Mouse (Mus musculus): ENCODE results near the gene Tnfaip2. TPM values are rescaled to one million over a fixed set of nuclear protein-coding genes. Genes with fewer than 3 reads are reported as not detected.

The Tnfaip2 gene
- polyA plus RNA-seq, 1 experiment from 2014 or later = 18.8 TPM

GRCm38 (mm10) chr12:111432097-111432496, 10.2 kb upstream of the Tnfaip2 start:
- Histone ChIP-seq H3K4me2 (replicated peaks; ENCODE audit: low read depth, low read length) (no peak overlapping the region), H3K4me1 (ENCODE audit: control insufficient read depth, insufficient read depth, low read length) (peaks cover 62% of the 10 kb centered on the region), H3K4me3 (ENCODE audit: low read length) (no peak overlapping the region), H3K9me3 (ENCODE audit: control insufficient read depth, low read length) (no peaks in the 10 kb centered on the region), H3K27ac (ENCODE audit: low read depth, low read length) (peak overlapping the region; percentile 76), H3K9ac (ENCODE audit: low read depth, low read length) (no peak overlapping the region), H3K36me3 (ENCODE audit: control insufficient read depth, insufficient read depth, low read length) (no peaks in the 10 kb centered on the region), H3K27me3 (ENCODE audit: control insufficient read depth, insufficient read depth, low read length) (peaks cover 23% of the 10 kb centered on the region)
- 28% methylated on average over 4 of the region's 4 CpGs for WGBS
- ATAC-seq (ENCODE audit: low FRiP score, low TSS enrichment) = no peak

- Histone ChIP-seq H3K36me3 (ENCODE audit: control insufficient read depth, insufficient read depth, low read length) (no peaks in the 10 kb centered on the region), H3K9ac (ENCODE audit: low read depth, low read length) (no peak overlapping the region), H3K27me3 (ENCODE audit: control insufficient read depth, insufficient read depth, low read length) (peaks cover 19% of the 10 kb centered on the region), H3K4me3 (ENCODE audit: low read length) (no peak overlapping the region), H3K27ac (ENCODE audit: low read depth, low read length) (peak overlapping the region; percentile 76), H3K4me1 (ENCODE audit: control insufficient read depth, insufficient read depth, low read length) (peaks cover 62% of the 10 kb centered on the region), H3K9me3 (ENCODE audit: control insufficient read depth, low read length) (no peaks in the 10 kb centered on the region), H3K4me2 (replicated peaks; ENCODE audit: low read depth, low read length) (no peak overlapping the region)
- 36% methylated on average over 5 of the region's 5 CpGs for WGBS
- ATAC-seq (ENCODE audit: low FRiP score, low TSS enrichment) = no peak
These were observed 9.4 kb upstream of the Tnfaip2 start for GRCm38 (mm10) chr12:111432751-111433331.

GRCm38 (mm10) chr12:111434164-111434744, 8.0 kb upstream of the Tnfaip2 start:
- Histone ChIP-seq H3K27me3 (ENCODE audit: control insufficient read depth, insufficient read depth, low read length) (peaks cover 15% of the 10 kb centered on the region), H3K4me2 (replicated peaks; ENCODE audit: low read depth, low read length) (peak overlapping the region; percentile 2; the same call in 1 of the 2 replicates), H3K9me3 (ENCODE audit: control insufficient read depth, low read length) (no peaks in the 10 kb centered on the region), H3K4me3 (ENCODE audit: low read length) (no peak overlapping the region), H3K9ac (ENCODE audit: low read depth, low read length) (no peak overlapping the region), H3K4me1 (ENCODE audit: control insufficient read depth, insufficient read depth, low read length) (peaks cover 48% of the 10 kb centered on the region), H3K27ac (ENCODE audit: low read depth, low read length) (peak overlapping the region; percentile 34; the same call in 1 of the 2 replicates), H3K36me3 (ENCODE audit: control insufficient read depth, insufficient read depth, low read length) (no peaks in the 10 kb centered on the region)
- 36% methylated on average over 6 of the region's 7 CpGs for WGBS
- ATAC-seq (ENCODE audit: low FRiP score, low TSS enrichment) = no peak

GRCm38 (mm10) chr12:111434745-111435327, 7.4 kb upstream of the Tnfaip2 start:
- Histone ChIP-seq H3K9ac (ENCODE audit: low read depth, low read length) (no peak overlapping the region), H3K27me3 (ENCODE audit: control insufficient read depth, insufficient read depth, low read length) (peaks cover 15% of the 10 kb centered on the region)
- ATAC-seq (ENCODE audit: low FRiP score, low TSS enrichment) = no peak

GRCm38 (mm10) chr12:111436170-111436569, 6.1 kb upstream of the Tnfaip2 start:
- peaks cover 13% of the 10 kb centered on the region for H3K27me3 ChIP-seq (ENCODE audit: control insufficient read depth, insufficient read depth, low read length)
- H3K36me3 ChIP-seq (ENCODE audit: control insufficient read depth, insufficient read depth, low read length) = no peaks in the 10 kb centered on the region
- 85% methylated on average over 3 of the region's 3 CpGs for WGBS
- no peak overlapping the region for H3K27ac ChIP-seq (ENCODE audit: low read depth, low read length)
- peaks cover 30% of the 10 kb centered on the region for H3K4me1 ChIP-seq (ENCODE audit: control insufficient read depth, insufficient read depth, low read length)
- H3K4me3 ChIP-seq (ENCODE audit: low read length) = no peak overlapping the region
- ATAC-seq (ENCODE audit: low FRiP score, low TSS enrichment) = no peak
- H3K4me2 ChIP-seq (replicated peaks; ENCODE audit: low read depth, low read length) = no peak overlapping the region
- no peak overlapping the region for H3K9ac ChIP-seq (ENCODE audit: low read depth, low read length)
- H3K9me3 ChIP-seq (ENCODE audit: control insufficient read depth, low read length) = no peaks in the 10 kb centered on the region

More at GRCm38 (mm10) chr12:111434745-111435327, 7.4 kb upstream of the Tnfaip2 start:
- H3K9me3 ChIP-seq (ENCODE audit: control insufficient read depth, low read length) = no peaks in the 10 kb centered on the region
- peaks cover 43% of the 10 kb centered on the region for H3K4me1 ChIP-seq (ENCODE audit: control insufficient read depth, insufficient read depth, low read length)
- no peak overlapping the region for H3K4me3 ChIP-seq (ENCODE audit: low read length)
- 55% methylated on average over 8 of the region's 8 CpGs for WGBS
- H3K27ac ChIP-seq (ENCODE audit: low read depth, low read length) = peak overlapping the region; percentile 34; the same call in 1 of the 2 replicates
- H3K4me2 ChIP-seq (replicated peaks; ENCODE audit: low read depth, low read length) = 0 out of 2 replicates have a peak overlapping the region, but pooled peaks have one; percentile 2
- H3K36me3 ChIP-seq (ENCODE audit: control insufficient read depth, insufficient read depth, low read length) = no peaks in the 10 kb centered on the region

GRCm38 (mm10) chr12:111436640-111437039, 5.6 kb upstream of the Tnfaip2 start:
- Histone ChIP-seq H3K36me3 (ENCODE audit: control insufficient read depth, insufficient read depth, low read length) (no peaks in the 10 kb centered on the region), H3K4me2 (replicated peaks; ENCODE audit: low read depth, low read length) (no peak overlapping the region), H3K9ac (ENCODE audit: low read depth, low read length) (no peak overlapping the region), H3K4me1 (ENCODE audit: control insufficient read depth, insufficient read depth, low read length) (peaks cover 25% of the 10 kb centered on the region; the same call in 1 of the 2 replicates), H3K4me3 (ENCODE audit: low read length) (no peak overlapping the region), H3K27me3 (ENCODE audit: control insufficient read depth, insufficient read depth, low read length) (peaks cover 15% of the 10 kb centered on the region), H3K9me3 (ENCODE audit: control insufficient read depth, low read length) (no peaks in the 10 kb centered on the region), H3K27ac (ENCODE audit: low read depth, low read length) (no peak overlapping the region)
- ATAC-seq (ENCODE audit: low FRiP score, low TSS enrichment) = no peak
- 55% methylated on average over 8 of the region's 8 CpGs for WGBS

- Histone ChIP-seq H3K4me2 (replicated peaks; ENCODE audit: low read depth, low read length) (no peak overlapping the region), H3K27me3 (ENCODE audit: control insufficient read depth, insufficient read depth, low read length) (peaks cover 16% of the 10 kb centered on the region; the same call in 1 of the 2 replicates), H3K4me1 (ENCODE audit: control insufficient read depth, insufficient read depth, low read length) (peaks cover 22% of the 10 kb centered on the region; the same call in 1 of the 2 replicates), H3K9me3 (ENCODE audit: control insufficient read depth, low read length) (no peaks in the 10 kb centered on the region), H3K9ac (ENCODE audit: low read depth, low read length) (no peak overlapping the region), H3K27ac (ENCODE audit: low read depth, low read length) (no peak overlapping the region), H3K4me3 (ENCODE audit: low read length) (no peak overlapping the region), H3K36me3 (ENCODE audit: control insufficient read depth, insufficient read depth, low read length) (no peaks in the 10 kb centered on the region)
- no peak for ATAC-seq (ENCODE audit: low FRiP score, low TSS enrichment)
- WGBS = 71% methylated on average over 5 of the region's 5 CpGs
These were observed 4.9 kb upstream of the Tnfaip2 start for GRCm38 (mm10) chr12:111437222-111437900.

GRCm38 (mm10) chr12:111438850-111439249, 3.4 kb upstream of the Tnfaip2 start:
- peaks cover 29% of the 10 kb centered on the region for H3K27me3 ChIP-seq (ENCODE audit: control insufficient read depth, insufficient read depth, low read length)
- no peaks in the 10 kb centered on the region for H3K9me3 ChIP-seq (ENCODE audit: control insufficient read depth, low read length)
- H3K9ac ChIP-seq (ENCODE audit: low read depth, low read length) = no peak overlapping the region
- WGBS = 84% methylated on average over 6 of the region's 6 CpGs
- H3K4me1 ChIP-seq (ENCODE audit: control insufficient read depth, insufficient read depth, low read length) = peaks cover 17% of the 10 kb centered on the region; the same call in 1 of the 2 replicates
- H3K27ac ChIP-seq (ENCODE audit: low read depth, low read length) = no peak overlapping the region
- no peak for ATAC-seq (ENCODE audit: low FRiP score, low TSS enrichment)
- no peak overlapping the region for H3K4me3 ChIP-seq (ENCODE audit: low read length)
- H3K36me3 ChIP-seq (ENCODE audit: control insufficient read depth, insufficient read depth, low read length) = no peaks in the 10 kb centered on the region
- no peak overlapping the region for H3K4me2 ChIP-seq (replicated peaks; ENCODE audit: low read depth, low read length)
